Comparison of ENCODE assay signal across 23 mouse cellular contexts in the genomic region with DNA sequence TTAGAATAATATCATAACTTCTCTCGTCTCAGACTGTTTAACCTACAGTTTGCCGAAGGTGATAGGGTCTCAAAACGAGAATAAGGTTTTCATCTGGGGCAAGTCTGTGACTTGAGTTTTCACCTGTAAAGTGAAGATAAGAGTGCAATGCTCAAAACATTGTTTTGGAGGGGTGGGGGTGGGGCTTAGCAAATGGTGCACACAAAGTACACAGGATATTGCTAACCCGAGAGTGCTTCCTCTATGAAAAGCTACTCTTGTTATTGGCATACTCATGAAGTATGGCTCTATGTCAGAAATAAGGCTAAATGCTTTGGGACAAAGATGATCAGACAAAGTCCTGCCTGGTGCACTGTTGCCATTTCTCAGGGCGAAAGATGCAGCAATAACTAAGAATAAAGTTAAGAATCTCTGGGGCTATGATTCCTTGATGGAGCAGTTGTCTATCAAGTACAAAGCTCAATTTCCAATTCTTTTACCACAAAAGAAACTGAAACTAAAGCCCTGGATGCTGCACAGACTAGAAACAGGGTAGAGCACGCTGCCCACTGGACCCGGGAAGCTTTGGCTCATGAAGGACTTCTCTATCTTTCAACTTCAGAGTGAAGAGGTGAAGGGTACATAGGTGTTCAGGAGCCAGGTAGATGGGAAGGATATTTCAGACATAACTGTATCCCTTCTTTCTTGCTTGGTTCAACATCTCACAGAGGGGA.
DNase-seq lines count a peak whose midpoint lies in the region; ATAC-seq and TF ChIP-seq lines count a peak whose summit lies in the region.
"Had no signal": no experiment of that assay in that cellular context is flagged by ENCODE, and none has a peak within 500 bp of the region (broad histone marks: within the 10 kb centered on the region; RNA-seq: fewer than 3 reads in every experiment).

No protein-coding gene starts in this region.

- 0 out of 2 replicates have a peak overlapping the region, but pooled peaks have one; percentile 32 for H3K27ac ChIP-seq in lung, postnatal 0 days (ENCODE audit: low read length)
- H3K27ac ChIP-seq in forebrain, embryonic 12.5 days, result no peak overlapping the region
- H3K27ac ChIP-seq: heart, adult 2 months; heart, embryonic 15.5 days; left cerebral cortex, adult 2 months; liver, embryonic 13.5 days; stomach, postnatal 0 days had no signal

- no peak overlapping the region for H3K4me3 ChIP-seq in lung, postnatal 0 days (ENCODE audit: low read depth, low read length)
- H3K4me3 ChIP-seq in forebrain, embryonic 12.5 days (replicated peaks), result no peak overlapping the region
- H3K4me3 ChIP-seq: heart, adult 2 months; heart, embryonic 15.5 days; left cerebral cortex, adult 2 months; liver, embryonic 13.5 days; megakaryocyte, embryonic 14.5 days had no signal

- H3K27me3 ChIP-seq in lung, postnatal 0 days (replicated peaks; ENCODE audit: insufficient read depth, low read length), result no peaks in the 10 kb centered on the region
- H3K27me3 ChIP-seq in forebrain, embryonic 12.5 days, result no peaks in the 10 kb centered on the region
- H3K27me3 ChIP-seq: heart, embryonic 15.5 days; liver, embryonic 13.5 days had no signal

- no peaks in the 10 kb centered on the region for H3K36me3 ChIP-seq in lung, postnatal 0 days (ENCODE audit: insufficient read depth, low read length)
- H3K36me3 ChIP-seq in forebrain, embryonic 12.5 days (replicated peaks), result no peaks in the 10 kb centered on the region
- H3K36me3 ChIP-seq: heart, embryonic 15.5 days; liver, embryonic 13.5 days had no signal

- TF ChIP-seq EP300 in lung, postnatal 0 days (IDR thresholded peaks at IDR 0.05), result no peak

- H3K4me1 ChIP-seq in lung, postnatal 0 days (ENCODE audit: insufficient read depth, low read depth, low read length), result 0 out of 2 replicates have a peak, but pooled peaks cover 4% of the 10 kb centered on the region
- no peaks in the 10 kb centered on the region for H3K4me1 ChIP-seq in forebrain, embryonic 12.5 days
- H3K4me1 ChIP-seq: heart, embryonic 15.5 days; megakaryocyte, embryonic 14.5 days had no signal

- no peaks in the 10 kb centered on the region for H3K9me3 ChIP-seq in lung, postnatal 0 days (ENCODE audit: low read length)
- no peaks in the 10 kb centered on the region for H3K9me3 ChIP-seq in forebrain, embryonic 12.5 days
- H3K9me3 ChIP-seq: heart, embryonic 15.5 days; liver, embryonic 13.5 days; megakaryocyte, embryonic 14.5 days had no signal

- no peak for DNase-seq in lung, postnatal 0 days (ENCODE audit: low spot score)
- no peak for DNase-seq in lung, postnatal 36 days
- DNase-seq in naive thymus-derived CD4-positive, alpha-beta T cell, adult 2 months (ENCODE audit: low read depth), result peak; percentile 80
- no peak for DNase-seq in frontal cortex, postnatal 25 days (ENCODE audit: low spot score in 2 of 2)
- DNase-seq: adrenal gland, adult 8-10 months; cerebellum, adult 9-11 months; gastrocnemius, postnatal 10 days; heart, adult 2 months; heart, postnatal 4 days; left cerebral cortex, postnatal 4 days; liver, embryonic 13.5 days; lung, postnatal 10 days; midbrain, embryonic 14.5 days; right cerebral cortex, postnatal 25 days; thymus, postnatal 36 days had no signal

- no peak for TF ChIP-seq CTCF in lung, postnatal 0 days (IDR thresholded peaks at IDR 0.05)

- ATAC-seq in lung, postnatal 0 days, result no peak
- peak; percentile 91 for ATAC-seq in CD4-positive, CD25-positive, alpha-beta regulatory T cell, adult 4 months
- peak; percentile 39; the same call in 1 of the 2 replicates for ATAC-seq in common myeloid progenitor, adult 5-6 weeks (replicated peaks; ENCODE audit: low read depth, poor library complexity, severe bottlenecking)
- ATAC-seq in forebrain, embryonic 12.5 days (ENCODE audit: low FRiP score), result no peak
- ATAC-seq: hindbrain, embryonic 16.5 days had no signal

- no peak overlapping the region for H3K4me2 ChIP-seq in lung, postnatal 0 days (replicated peaks; ENCODE audit: low read depth, low read length)
- no peak overlapping the region for H3K4me2 ChIP-seq in forebrain, embryonic 12.5 days
- H3K4me2 ChIP-seq: heart, embryonic 15.5 days; liver, embryonic 13.5 days had no signal

- H3K9ac ChIP-seq in lung, postnatal 0 days (replicated peaks; ENCODE audit: low read depth), result no peak overlapping the region
- no peak overlapping the region for H3K9ac ChIP-seq in forebrain, embryonic 12.5 days
- H3K9ac ChIP-seq: heart, embryonic 15.5 days; liver, embryonic 13.5 days had no signal

- 63% methylated on average over 7 of the region's 7 CpGs for WGBS in lung, postnatal 0 days
- 83% methylated on average over 7 of the region's 7 CpGs for WGBS in forebrain, embryonic 12.5 days

Comparison
In these comparisons a context has a peak if more than half of its experiments do, and no peak if none do; other contexts are left out.
1. ATAC-seq: peak in CD4-positive, CD25-positive, alpha-beta regulatory T cell, adult 4 months (single experiment) and common myeloid progenitor, adult 5-6 weeks (single experiment); none in lung, postnatal 0 days (single experiment) and forebrain, embryonic 12.5 days (single experiment).